Mouse (Mus musculus) intestine, embryonic 14.5 days (tissue): ENCODE measurements around the gene Bola1. TPM values are rescaled to one million over a fixed set of nuclear protein-coding genes. Genes with fewer than 3 reads are reported as not detected.
"Not testable (repeated sequence)": the region's sequence is repeated elsewhere in the genome, so short reads cannot be mapped to it uniquely, and the experiment has no call there.

Experiments used
- ATAC-seq: fragments of 200-750 bp; cut with Nextera tagmentation; replicated peaks from 2 replicates; pipeline ENCODE4 v1.8.0; 2017; ENCODE audit warnings: low read depth, moderate number of reproducible peaks, moderate TSS enrichment, moderate library complexity; ENCODE audit not compliant: low FRiP score, low TSS enrichment
- DNase-seq: peaks from one replicate; pipeline ENCODE4 v3.0.0-alpha.2; 2018; ENCODE audit warnings: low spot score
- H3K27ac ChIP-seq: fragments of 300-500 bp; sonication (generic); 2 replicates; pipeline ENCODE4 v1.5.1; 2014; ENCODE audit warnings: low read depth, mild to moderate bottlenecking, control low read depth
- H3K27me3 ChIP-seq: fragments of 300-500 bp; sonication (generic); replicated peaks from 2 replicates; pipeline ENCODE4 v1.6.1; 2014; ENCODE audit warnings: low read length, control low read depth; ENCODE audit not compliant: control insufficient read depth, insufficient read depth
- H3K36me3 ChIP-seq: fragments of 300-500 bp; sonication (generic); 2 replicates; pipeline ENCODE4 v1.6.1; 2014; ENCODE audit warnings: low read length, control low read depth; ENCODE audit not compliant: control insufficient read depth, insufficient read depth
- H3K4me1 ChIP-seq: fragments of 300-500 bp; sonication (generic); replicated peaks from 2 replicates; pipeline ENCODE4 v1.6.1; 2014; ENCODE audit warnings: low read length, control low read depth, mixed read lengths; ENCODE audit not compliant: control insufficient read depth, insufficient read depth
- H3K4me2 ChIP-seq: fragments of 300-500 bp; sonication (generic); 2 replicates; pipeline ENCODE4 v1.6.1; 2014; ENCODE audit warnings: low read length
- H3K4me3 ChIP-seq: fragments of 300-500 bp; sonication (generic); 2 replicates; pipeline ENCODE4 v1.5.1; 2014; ENCODE audit warnings: low read depth, low read length, control low read depth, mixed read lengths
- H3K9ac ChIP-seq: fragments of 300-500 bp; sonication (generic); 2 replicates; pipeline ENCODE4 v1.6.1; 2014; ENCODE audit warnings: mild to moderate bottlenecking, low read length
- H3K9me3 ChIP-seq: fragments of 300-500 bp; sonication (generic); 2 replicates; pipeline ENCODE4 v1.6.1; 2016; ENCODE audit warnings: low read length, control low read depth; ENCODE audit not compliant: control insufficient read depth
- WGBS: fragments of 180-500 bp; shearing (Covaris S2); extraction: QIAGEN DNeasy Blood & Tissue Kit; methylation state at CpG from one replicate; pipeline ENCODE4 v1.1.7; 2014; 5-methylcytosine and 5-hydroxymethylcytosine counted together
- polyA plus RNA-seq: library from polyadenylated mRNA; unstranded; fragments of >200 nt; fragmentation: Nextera tagmentation; extraction: Ambion mirVana; gene quantifications from 2 replicates; pipeline ENCODE4 v1.2.1, GENCODE M21; 2014

Bola1 gene
- polyA plus RNA-seq = 74.2 and 79.5 TPM in 2 replicates

GRCm38 (mm10) chr3:96219661-96220130, at the start of gene Bola1, which contains the start of gene Hist2h2ab:
Gene Bola1 (minus strand): TSS chr3:96219709.
Gene Hist2h2ab (plus strand): TSS chr3:96219865.
- peak within 1 kb of the TSS; percentile 97 for H3K9ac ChIP-seq
- H3K4me1 ChIP-seq = peaks cover 12% of the 10 kb centered on the region; the same call in 1 of the 2 replicates
- DNase-seq (no peak), ATAC-seq (peak; percentile 88)
- WGBS = under 1% methylated on average over 37 of the region's 37 CpGs
- no peaks in the 10 kb centered on the region for H3K9me3 ChIP-seq
- peak within 1 kb of the TSS; percentile 59 for H3K4me2 ChIP-seq
- no peaks in the 10 kb centered on the region for H3K27me3 ChIP-seq
- peak within 1 kb of the TSS; percentile 98 for H3K27ac ChIP-seq
- no peaks in the 10 kb centered on the region for H3K36me3 ChIP-seq
- H3K4me3 ChIP-seq = peak within 1 kb of the TSS; percentile 69

DNA sequence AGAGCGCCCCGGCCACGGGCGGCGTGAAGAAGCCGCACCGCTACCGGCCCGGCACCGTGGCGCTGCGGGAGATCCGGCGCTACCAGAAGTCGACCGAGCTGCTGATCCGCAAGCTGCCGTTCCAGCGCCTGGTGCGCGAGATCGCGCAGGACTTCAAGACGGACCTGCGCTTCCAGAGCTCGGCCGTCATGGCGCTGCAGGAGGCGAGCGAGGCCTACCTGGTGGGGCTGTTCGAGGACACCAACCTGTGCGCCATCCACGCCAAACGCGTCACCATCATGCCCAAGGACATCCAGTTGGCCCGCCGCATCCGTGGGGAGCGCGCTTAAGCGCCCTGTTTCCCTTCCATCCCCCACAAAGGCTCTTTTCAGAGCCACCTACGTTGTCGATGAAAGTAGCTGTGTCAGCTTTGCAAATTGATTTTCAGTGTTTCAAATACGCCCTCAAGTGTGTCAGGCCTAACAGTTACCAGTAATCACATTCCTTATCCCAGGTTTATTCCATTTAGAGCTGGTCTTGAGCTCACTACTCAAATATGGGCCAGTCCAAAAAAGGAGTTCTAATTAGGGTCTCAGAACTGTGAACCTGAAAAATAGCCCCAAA, 49.4 kb upstream of the Bola1 start:
- H3K27ac ChIP-seq = peak overlapping the region; percentile 98
- H3K9ac ChIP-seq = peak overlapping the region; percentile 82
- ATAC-seq = peak; percentile 46; the same call in 1 of the 2 replicates
- DNase-seq = peak; percentile 72
- WGBS = 0% methylated on average over 9 of the region's 44 CpGs
- H3K4me3 ChIP-seq = peak overlapping the region; percentile 58
- H3K36me3 ChIP-seq, H3K9me3 ChIP-seq, H3K27me3 ChIP-seq: not testable (repeated sequence)
- H3K4me2 ChIP-seq = peak overlapping the region; percentile 90
- H3K4me1 ChIP-seq = peaks cover 19% of the 10 kb centered on the region

- peak within 1 kb of the TSS; percentile 90 for H3K4me2 ChIP-seq
- H3K9me3 ChIP-seq = no peaks in the 10 kb centered on the region
- 20% methylated on average over 27 of the region's 30 CpGs for WGBS
- H3K4me1 ChIP-seq = peaks cover 21% of the 10 kb centered on the region
- no peaks in the 10 kb centered on the region for H3K36me3 ChIP-seq
- peak within 1 kb of the TSS; percentile 98 for H3K27ac ChIP-seq
- DNase-seq = peak; percentile 89
- H3K9ac ChIP-seq = peak within 1 kb of the TSS; percentile 82
- ATAC-seq = peak; percentile 56; the same call in 1 of the 2 replicates
- H3K4me3 ChIP-seq = peak within 1 kb of the TSS; percentile 58
- H3K27me3 ChIP-seq = no peaks in the 10 kb centered on the region
Observed at GRCm38 (mm10) chr3:96268051-96268775, 48.7 kb upstream of the Bola1 start, which contains the start of gene Hist2h3b. Gene Hist2h3b (plus strand): TSS chr3:96268654.

- peak overlapping the region; percentile 53 for H3K4me2 ChIP-seq
- H3K27ac ChIP-seq = peak overlapping the region; percentile 93
- no peaks in the 10 kb centered on the region for H3K9me3 ChIP-seq
- ATAC-seq (no peak), DNase-seq (no peak)
- H3K36me3 ChIP-seq = no peaks in the 10 kb centered on the region
- H3K9ac ChIP-seq = peak overlapping the region; percentile 48; the same call in 1 of the 2 replicates
- 0 out of 2 replicates have a peak overlapping the region, but pooled peaks have one; percentile 38 for H3K4me3 ChIP-seq
- peaks cover 21% of the 10 kb centered on the region for H3K4me1 ChIP-seq
- WGBS = 78% methylated on average over 4 of the region's 4 CpGs
- no peaks in the 10 kb centered on the region for H3K27me3 ChIP-seq
Observed at GRCm38 (mm10) chr3:96267541-96267940, 48.0 kb upstream of the Bola1 start.

DNA sequence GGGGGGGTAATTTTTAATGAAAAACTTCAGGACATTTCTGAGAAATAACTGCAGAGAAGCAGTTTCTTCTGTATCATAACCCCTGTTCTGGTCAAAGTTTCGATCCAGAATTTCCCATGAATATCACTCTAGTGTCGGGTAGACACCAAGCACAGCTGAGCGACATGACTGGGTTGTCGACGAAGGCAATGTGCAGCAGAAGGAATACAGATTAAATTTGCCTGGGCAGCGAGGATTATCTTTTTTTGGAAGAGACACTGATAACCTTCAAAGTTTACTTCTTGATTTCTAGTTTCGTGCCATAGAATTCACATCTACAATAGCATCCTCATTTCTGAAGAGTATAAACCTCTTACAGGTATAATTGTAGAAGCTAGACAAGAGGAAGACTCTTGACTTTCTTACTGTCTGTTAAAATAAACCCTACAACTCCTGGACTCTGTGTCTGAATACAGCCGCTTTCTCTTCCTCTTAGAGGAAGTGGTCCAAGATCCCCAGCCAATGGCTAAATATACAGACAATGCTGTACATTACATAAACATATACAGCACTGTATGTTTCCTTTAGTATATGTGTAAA, 46.7 kb upstream of the Bola1 start:
- Histone ChIP-seq H3K4me3 (no peak overlapping the region), H3K36me3 (no peaks in the 10 kb centered on the region), H3K9me3 (no peaks in the 10 kb centered on the region), H3K4me1 (peaks cover 31% of the 10 kb centered on the region), H3K27me3 (no peaks in the 10 kb centered on the region), H3K4me2 (no peak overlapping the region), H3K9ac (no peak overlapping the region), H3K27ac (no peak overlapping the region)
- WGBS = 90% methylated on average over 8 of the region's 8 CpGs
- no peak for ATAC-seq
- no peak for DNase-seq

- H3K27ac ChIP-seq = peak overlapping the region; percentile 96
- no peaks in the 10 kb centered on the region for H3K27me3 ChIP-seq
- 70% methylated on average over 7 of the region's 7 CpGs for WGBS
- no peak for DNase-seq
- ATAC-seq = no peak
- no peaks in the 10 kb centered on the region for H3K36me3 ChIP-seq
- H3K4me3 ChIP-seq = peak overlapping the region; percentile 63
- no peaks in the 10 kb centered on the region for H3K9me3 ChIP-seq
- H3K4me1 ChIP-seq = peaks cover 28% of the 10 kb centered on the region
- peak overlapping the region; percentile 85 for H3K9ac ChIP-seq
- H3K4me2 ChIP-seq = peak overlapping the region; percentile 68
Observed at GRCm38 (mm10) chr3:96264404-96264949, 45.0 kb upstream of the Bola1 start.

DNA sequence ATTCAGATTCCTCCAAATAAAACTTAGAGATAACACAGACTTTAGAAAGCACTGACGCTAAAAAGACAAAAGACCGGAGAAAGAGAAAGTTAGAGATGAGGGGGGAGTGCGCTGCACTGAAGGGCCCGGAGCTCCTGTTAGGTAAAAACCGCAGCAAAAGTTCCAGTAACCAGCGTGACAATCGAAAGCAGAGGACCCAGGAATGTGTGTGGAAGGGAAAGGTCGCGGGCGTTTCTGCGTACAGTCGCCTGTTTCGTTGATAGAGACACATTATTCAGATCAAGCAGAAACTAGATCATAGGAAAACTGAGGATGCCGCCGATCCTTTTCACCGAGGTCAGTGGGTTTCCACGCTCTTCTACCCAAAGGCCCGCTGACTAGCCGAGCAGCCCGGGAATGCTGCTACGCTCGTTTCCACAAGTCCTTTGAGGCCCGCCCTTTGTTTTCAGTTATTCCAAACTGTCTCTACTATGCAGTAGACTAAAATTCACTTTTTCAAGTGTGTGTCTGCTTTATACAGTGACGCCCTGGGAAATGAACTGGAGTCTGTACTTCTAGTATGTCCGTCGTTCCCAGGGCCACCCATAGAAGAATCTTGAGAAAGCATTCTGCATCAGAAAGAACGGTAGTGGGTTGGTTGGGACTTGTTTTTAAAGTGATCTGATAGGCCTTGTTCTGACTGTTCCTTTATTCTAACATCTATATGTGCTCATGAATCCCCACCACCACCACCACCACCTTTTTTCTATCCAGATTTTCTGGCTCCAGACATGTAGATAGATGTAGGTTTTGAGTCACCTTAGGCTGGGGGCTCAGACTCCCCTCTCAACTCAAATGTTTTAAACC, 44.3 kb upstream of the Bola1 start:
- H3K9me3 ChIP-seq = no peaks in the 10 kb centered on the region
- ATAC-seq = peak; percentile 9; the same call in 1 of the 2 replicates
- DNase-seq = peak; percentile 89

More for the DNA sequence above, 44.3 kb upstream of the Bola1 start:
- 6% methylated on average over 27 of the region's 27 CpGs for WGBS
- H3K27me3 ChIP-seq = no peaks in the 10 kb centered on the region
- H3K4me3 ChIP-seq = peak overlapping the region; percentile 63
- peak overlapping the region; percentile 85 for H3K9ac ChIP-seq
- peak overlapping the region; percentile 68 for H3K4me2 ChIP-seq
- peak overlapping the region; percentile 96 for H3K27ac ChIP-seq
- no peaks in the 10 kb centered on the region for H3K36me3 ChIP-seq
- H3K4me1 ChIP-seq = peaks cover 28% of the 10 kb centered on the region
